Mouse (Mus musculus) bone marrow, adult 2 months (tissue): Measurements from ENCODE around the gene Nol6.

ENCODE experiments used
- CTCF ChIP-seq: fragments of 200-500 bp; IDR thresholded peaks from 2 replicates; pipeline ENCODE4 v1.5.1; 2011; ENCODE audit warnings: low read length, control low read depth; ENCODE audit not compliant: control insufficient read depth, insufficient read depth
- POLR2A ChIP-seq: fragments of 200-500 bp; IDR thresholded peaks from 2 replicates; pipeline ENCODE4 v1.6.1; 2011; ENCODE audit warnings: low read depth, mild to moderate bottlenecking, control low read depth, low read length, borderline replicate concordance; ENCODE audit not compliant: control insufficient read depth

- TF ChIP-seq CTCF = no peak
- TF ChIP-seq POLR2A = no peak
Measured at GRCm38 (mm10) chr4:41170970-41171369, 46.7 kb upstream of the Nol6 start.
